Mouse (Mus musculus) embryonic facial prominence, embryonic 13.5 days (tissue): ENCODE results near the gene Lrig1. TPM values are rescaled to one million over a fixed set of nuclear protein-coding genes. Genes with fewer than 3 reads are reported as not detected.
A peak's percentile ranks its signal among the peaks of the same experiment; 100 is the strongest.

ENCODE experiments used
- ATAC-seq: fragments of 200-750 bp; cut with Nextera tagmentation; 2 replicates; pipeline ENCODE4 v1.8.0; 2017; ENCODE audit warnings: low read depth; ENCODE audit not compliant: insufficient number of reproducible peaks, insufficient read depth, low FRiP score, low TSS enrichment
- H3K27ac ChIP-seq: fragments of 300-500 bp; sonication (generic); 2 replicates; pipeline ENCODE4 v1.5.1; 2015; ENCODE audit warnings: moderate library complexity, mild to moderate bottlenecking, inconsistent platforms
- H3K27me3 ChIP-seq: fragments of 300-500 bp; sonication (generic); 2 replicates; pipeline ENCODE4 v1.6.1; 2015; ENCODE audit warnings: mild to moderate bottlenecking, inconsistent platforms
- H3K36me3 ChIP-seq: fragments of 300-500 bp; sonication (generic); 2 replicates; pipeline ENCODE4 v1.6.1; 2015; ENCODE audit warnings: mild to moderate bottlenecking, inconsistent platforms
- H3K4me1 ChIP-seq: fragments of 300-500 bp; sonication (generic); 2 replicates; pipeline ENCODE4 v1.6.1; 2015; ENCODE audit warnings: inconsistent platforms
- H3K4me2 ChIP-seq: fragments of 300-500 bp; sonication (generic); 2 replicates; pipeline ENCODE4 v1.6.1; 2015; ENCODE audit warnings: moderate library complexity, mild to moderate bottlenecking, inconsistent platforms
- H3K4me3 ChIP-seq: fragments of 300-500 bp; sonication (generic); 2 replicates; pipeline ENCODE4 v1.5.1; 2015; ENCODE audit warnings: mild to moderate bottlenecking, inconsistent platforms
- H3K9ac ChIP-seq: fragments of 300-500 bp; sonication (generic); 2 replicates; pipeline ENCODE4 v1.6.1; 2015; ENCODE audit warnings: mild to moderate bottlenecking, inconsistent platforms
- H3K9me3 ChIP-seq: fragments of 300-500 bp; sonication (generic); 2 replicates; pipeline ENCODE4 v1.6.1; 2016; ENCODE audit warnings: inconsistent platforms
- WGBS: fragments of 180-500 bp; shearing (Covaris S2); methylation state at CpG from one replicate; pipeline ENCODE4 v1.1.7; 2015; ENCODE audit warnings: mixed read lengths; 5-methylcytosine and 5-hydroxymethylcytosine counted together
- polyA plus RNA-seq: library from polyadenylated mRNA; unstranded; fragments of >200 nt; fragmentation: Nextera tagmentation; extraction: Ambion mirVana; gene quantifications from 2 replicates; pipeline ENCODE4 v1.2.1, GENCODE M21; 2015

Gene Lrig1
- polyA plus RNA-seq, 1 experiment from 2014 or later, result 17.4 TPM

GRCm38 (mm10) chr6:94697423-94697822 is 2.5 kb downstream of the Lrig1 start:
- Histone ChIP-seq H3K27me3 (peaks cover 52% of the 10 kb centered on the region), H3K36me3 (no peaks in the 10 kb centered on the region), H3K9me3 (no peaks in the 10 kb centered on the region), H3K4me1 (peaks cover 78% of the 10 kb centered on the region), H3K27ac (no peak overlapping the region), H3K4me3 (peak overlapping the region; percentile 97), H3K9ac (peak overlapping the region; percentile 98), H3K4me2 (peak overlapping the region; percentile 90)
- WGBS, result 52% methylated on average over 1 of the region's 1 CpGs
- ATAC-seq, result no peak

DNA sequence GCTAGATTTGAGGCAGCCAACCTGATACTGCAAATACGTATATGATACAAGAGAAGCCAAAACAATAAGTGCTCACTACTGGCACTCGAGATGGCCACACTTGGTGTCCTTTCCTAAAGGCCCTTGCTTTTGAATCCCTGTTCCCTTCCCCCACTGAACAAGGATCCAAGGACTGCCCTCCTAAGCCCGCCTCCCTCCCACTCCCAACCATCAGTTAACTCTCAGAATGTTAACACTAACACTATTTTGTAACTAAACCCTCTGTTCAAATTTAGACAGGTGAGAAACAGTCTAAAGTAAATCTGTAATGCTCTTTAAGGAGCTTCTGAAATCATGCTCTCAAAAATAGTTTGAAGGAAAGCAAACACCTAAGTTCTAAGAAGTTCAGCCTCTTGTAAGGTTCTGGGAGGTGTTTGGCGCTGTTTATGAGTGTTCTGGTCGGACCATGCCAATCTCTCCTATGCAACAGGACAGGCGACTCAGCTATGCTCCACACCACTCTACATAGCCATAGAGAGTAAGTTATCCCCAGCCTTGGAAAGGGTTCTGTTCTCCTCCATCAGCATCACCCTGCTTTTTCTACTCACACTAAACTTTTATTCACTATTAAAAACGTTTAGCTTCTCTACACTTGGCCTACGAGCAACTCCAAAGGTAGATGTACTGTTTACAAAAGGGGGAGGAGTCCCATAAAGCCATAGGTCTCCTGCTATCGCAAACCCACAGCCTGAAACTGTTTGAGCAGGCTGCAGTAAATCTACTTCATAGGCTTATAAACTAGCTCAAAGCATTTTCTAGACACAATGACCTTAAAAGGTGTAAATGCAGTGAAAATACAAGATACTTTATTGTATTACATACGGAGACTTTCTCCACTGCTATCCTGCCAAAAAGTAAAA is 3.5 kb downstream of the Lrig1 start:
- Histone ChIP-seq H3K9me3 (no peaks in the 10 kb centered on the region), H3K4me2 (peak overlapping the region; percentile 90), H3K9ac (peak overlapping the region; percentile 46), H3K27me3 (peaks cover 54% of the 10 kb centered on the region), H3K4me1 (peaks cover 77% of the 10 kb centered on the region), H3K4me3 (peak overlapping the region; percentile 97), H3K36me3 (no peaks in the 10 kb centered on the region), H3K27ac (no peak overlapping the region)
- WGBS, result 62% methylated on average over 10 of the region's 10 CpGs
- no peak for ATAC-seq

DNA sequence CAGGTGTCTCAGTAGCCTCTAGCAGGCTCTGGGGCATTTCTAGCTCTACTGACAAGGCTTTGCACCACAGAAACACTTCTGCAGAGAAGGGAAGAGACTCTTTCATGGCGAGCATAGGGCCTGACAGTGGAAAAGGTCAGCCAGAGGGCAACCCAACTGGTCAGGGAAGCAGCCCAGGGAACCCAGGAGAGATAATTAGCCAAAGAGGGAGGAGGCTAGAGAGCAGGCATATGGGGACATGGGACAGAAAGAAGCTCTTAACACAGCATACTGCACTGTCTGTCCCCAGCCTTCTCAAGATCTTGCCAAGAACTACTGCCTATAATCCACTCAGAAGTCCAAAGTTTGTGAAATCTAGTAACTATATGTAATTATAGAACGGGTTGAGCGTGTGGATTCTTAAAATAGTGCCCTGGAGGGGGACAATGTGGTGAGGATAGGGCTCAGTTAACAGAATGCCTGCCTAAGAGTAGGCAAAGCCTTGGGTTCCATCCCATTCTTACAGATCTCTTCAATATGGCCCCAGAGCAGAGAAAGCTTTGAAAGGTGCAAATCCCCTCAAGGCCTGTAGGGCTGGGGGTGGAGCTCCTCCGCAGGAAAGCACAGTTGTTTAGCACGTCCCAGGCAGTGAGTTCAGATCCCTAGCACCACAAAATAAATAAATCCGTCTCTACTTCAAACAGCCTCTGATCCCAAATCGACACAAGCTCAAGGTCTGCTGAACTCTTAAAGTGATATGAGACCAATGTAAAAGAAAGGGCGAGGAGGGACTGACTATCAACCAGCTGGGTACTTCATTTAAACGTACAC is 4.6 kb downstream of the Lrig1 start:
- H3K4me3 ChIP-seq, result 0 out of 2 replicates have a peak overlapping the region, but pooled peaks have one; percentile 2
- H3K27ac ChIP-seq, result no peak overlapping the region
- no peak for ATAC-seq
- WGBS, result 48% methylated on average over 9 of the region's 9 CpGs
- no peaks in the 10 kb centered on the region for H3K9me3 ChIP-seq
- peaks cover 73% of the 10 kb centered on the region for H3K4me1 ChIP-seq
- peak overlapping the region; percentile 90 for H3K4me2 ChIP-seq
- H3K9ac ChIP-seq, result no peak overlapping the region
- H3K27me3 ChIP-seq, result peaks cover 54% of the 10 kb centered on the region
- no peaks in the 10 kb centered on the region for H3K36me3 ChIP-seq

DNA sequence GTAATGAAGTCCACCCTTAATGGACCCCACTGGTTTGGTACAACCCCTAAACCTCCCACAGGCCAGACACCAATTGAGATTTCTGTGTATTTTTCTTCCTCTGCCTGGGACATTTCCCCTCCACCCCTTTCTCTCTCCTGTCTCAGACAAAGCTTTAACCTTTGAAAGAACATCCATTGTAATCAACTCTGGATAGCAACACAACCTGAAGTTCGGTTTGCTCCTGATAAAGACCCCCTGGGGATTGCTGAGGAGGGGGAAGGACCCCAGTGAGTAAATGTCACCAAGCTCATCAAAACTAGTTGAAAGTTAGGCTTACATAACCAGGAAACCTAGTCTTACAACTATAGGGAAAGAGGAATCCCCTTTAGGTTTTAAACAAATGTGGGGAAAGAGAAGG is 5.5 kb downstream of the Lrig1 start:
- Histone ChIP-seq H3K4me3 (no peak overlapping the region), H3K27me3 (peaks cover 54% of the 10 kb centered on the region), H3K9me3 (no peaks in the 10 kb centered on the region), H3K36me3 (no peaks in the 10 kb centered on the region), H3K4me2 (peak overlapping the region; percentile 90), H3K9ac (no peak overlapping the region), H3K27ac (no peak overlapping the region), H3K4me1 (peaks cover 81% of the 10 kb centered on the region)
- WGBS, result 14% methylated on average over 1 of the region's 1 CpGs
- ATAC-seq, result no peak

DNA sequence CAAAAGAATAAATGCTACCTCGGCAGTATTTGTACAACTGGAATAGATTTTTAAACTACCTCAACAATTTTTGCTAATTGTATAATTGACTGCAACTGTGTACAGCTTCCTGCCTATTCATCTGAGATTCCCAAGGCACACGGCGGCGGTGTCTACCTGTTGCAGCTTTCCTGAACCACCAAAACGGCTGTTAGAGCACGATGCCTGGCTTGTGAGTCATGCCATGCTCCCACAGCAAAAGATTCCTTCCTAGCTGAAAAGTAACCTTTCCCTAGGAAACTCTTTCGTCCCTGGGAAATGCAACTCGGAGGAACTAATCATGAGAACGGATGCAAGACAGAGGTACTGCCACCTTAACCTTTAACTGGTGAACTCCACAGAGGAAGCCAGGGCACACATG is 6.9 kb downstream of the Lrig1 start:
- peaks cover 86% of the 10 kb centered on the region for H3K4me1 ChIP-seq
- H3K4me2 ChIP-seq, result peak overlapping the region; percentile 0; the same call in 1 of the 2 replicates
- no peak overlapping the region for H3K4me3 ChIP-seq
- no peak for ATAC-seq
- H3K36me3 ChIP-seq, result no peaks in the 10 kb centered on the region
- no peak overlapping the region for H3K27ac ChIP-seq
- 31% methylated on average over 9 of the region's 9 CpGs for WGBS
- H3K9me3 ChIP-seq, result no peaks in the 10 kb centered on the region
- H3K9ac ChIP-seq, result no peak overlapping the region
- peaks cover 48% of the 10 kb centered on the region for H3K27me3 ChIP-seq

- Histone ChIP-seq H3K4me3 (no peak overlapping the region), H3K36me3 (no peaks in the 10 kb centered on the region), H3K27ac (no peak overlapping the region), H3K27me3 (peaks cover 38% of the 10 kb centered on the region), H3K9ac (no peak overlapping the region), H3K4me2 (peak overlapping the region; percentile 16; the same call in 1 of the 2 replicates), H3K9me3 (no peaks in the 10 kb centered on the region), H3K4me1 (peaks cover 86% of the 10 kb centered on the region)
- ATAC-seq, result no peak
- WGBS, result 47% methylated on average over 2 of the region's 2 CpGs
Observed at GRCm38 (mm10) chr6:94692003-94692402, 8.0 kb downstream of the Lrig1 start.

- 63% methylated on average over 7 of the region's 7 CpGs for WGBS
- H3K4me3 ChIP-seq, result no peak overlapping the region
- no peaks in the 10 kb centered on the region for H3K36me3 ChIP-seq
- H3K27me3 ChIP-seq, result peaks cover 31% of the 10 kb centered on the region
- no peak overlapping the region for H3K27ac ChIP-seq
- H3K4me1 ChIP-seq, result peaks cover 86% of the 10 kb centered on the region
- no peak overlapping the region for H3K9ac ChIP-seq
- ATAC-seq, result no peak
- no peak overlapping the region for H3K4me2 ChIP-seq
- H3K9me3 ChIP-seq, result no peaks in the 10 kb centered on the region
Observed at GRCm38 (mm10) chr6:94690247-94690646, 9.7 kb downstream of the Lrig1 start.

DNA sequence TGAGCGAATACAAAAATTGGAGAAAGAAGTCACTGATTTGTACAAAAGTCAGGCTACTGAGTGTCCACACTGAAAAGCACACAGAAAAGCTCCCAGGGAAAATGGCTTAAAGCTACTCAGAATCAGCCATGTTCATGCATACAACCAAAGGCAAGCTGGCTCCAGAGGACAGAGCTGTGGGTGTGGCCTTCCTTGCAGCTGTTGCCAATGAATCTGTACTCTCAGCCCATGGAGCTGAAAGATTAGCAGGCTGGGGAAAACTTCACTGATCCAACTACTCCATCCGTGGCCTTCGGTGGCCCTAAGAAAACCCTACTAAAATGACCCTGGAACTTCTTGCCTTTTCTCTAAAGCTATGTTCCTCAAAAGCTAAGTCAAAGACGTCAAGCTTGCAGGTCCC is 11.2 kb downstream of the Lrig1 start:
- no peak overlapping the region for H3K27ac ChIP-seq

DNA sequence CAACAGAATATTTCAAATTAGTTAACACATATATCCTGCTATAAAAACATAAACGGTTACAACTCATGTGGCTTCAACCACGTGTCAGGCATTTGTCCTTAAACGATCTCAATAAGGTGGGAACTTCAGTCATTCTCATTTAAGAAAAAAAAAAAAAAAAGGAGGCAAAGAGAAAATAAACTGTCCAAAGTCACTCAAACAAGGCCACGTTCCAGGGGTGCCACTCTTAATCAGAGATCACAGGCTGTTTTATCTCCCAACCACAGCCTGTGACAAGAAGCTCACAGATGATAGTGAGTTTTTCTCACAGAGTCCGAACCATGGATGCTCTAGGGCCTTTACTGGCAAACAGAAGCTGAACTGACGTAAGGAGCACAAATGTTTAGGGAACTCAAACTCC is 13.9 kb downstream of the Lrig1 start:
- Histone ChIP-seq H3K4me2 (no peak overlapping the region), H3K4me1 (peaks cover 84% of the 10 kb centered on the region), H3K9ac (no peak overlapping the region), H3K36me3 (no peaks in the 10 kb centered on the region), H3K27me3 (peaks cover 12% of the 10 kb centered on the region), H3K27ac (no peak overlapping the region), H3K4me3 (no peak overlapping the region), H3K9me3 (no peaks in the 10 kb centered on the region)
- ATAC-seq, result no peak
- WGBS, result 61% methylated on average over 6 of the region's 6 CpGs

More for the DNA sequence above, 11.2 kb downstream of the Lrig1 start:
- peaks cover 27% of the 10 kb centered on the region for H3K27me3 ChIP-seq
- H3K4me1 ChIP-seq, result peaks cover 89% of the 10 kb centered on the region
- no peak overlapping the region for H3K4me3 ChIP-seq
- 52% methylated on average over 4 of the region's 4 CpGs for WGBS
- no peak overlapping the region for H3K9ac ChIP-seq
- no peak overlapping the region; the same call in 1 of the 2 replicates for H3K4me2 ChIP-seq
- no peaks in the 10 kb centered on the region for H3K9me3 ChIP-seq
- ATAC-seq, result no peak
- no peaks in the 10 kb centered on the region for H3K36me3 ChIP-seq

DNA sequence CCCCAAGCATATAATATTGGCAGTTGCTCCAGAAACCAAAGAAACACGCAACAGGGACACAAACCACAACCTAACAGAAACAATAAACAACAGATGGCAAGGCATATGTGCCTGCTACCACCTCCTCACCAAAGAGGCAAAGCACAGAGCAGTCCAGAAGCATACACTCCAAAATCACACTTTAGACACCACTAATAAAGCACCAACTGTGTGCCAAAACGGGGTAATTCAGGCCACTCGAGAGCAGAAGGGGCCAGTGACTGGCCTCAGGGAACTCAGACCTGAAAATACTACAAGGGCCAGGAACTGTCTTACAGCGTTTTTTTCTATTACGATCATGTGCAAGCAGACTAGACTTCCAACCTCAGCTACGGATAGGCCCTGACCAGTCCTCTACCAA is 14.3 kb downstream of the Lrig1 start:
- H3K27me3 ChIP-seq, result peaks cover 12% of the 10 kb centered on the region
- H3K9ac ChIP-seq, result no peak overlapping the region
- H3K4me1 ChIP-seq, result peaks cover 85% of the 10 kb centered on the region
- 55% methylated on average over 6 of the region's 6 CpGs for WGBS
- no peak overlapping the region for H3K4me3 ChIP-seq
- ATAC-seq, result no peak
- H3K27ac ChIP-seq, result no peak overlapping the region
- no peaks in the 10 kb centered on the region for H3K9me3 ChIP-seq
- peak overlapping the region; percentile 16; the same call in 1 of the 2 replicates for H3K4me2 ChIP-seq
- no peaks in the 10 kb centered on the region for H3K36me3 ChIP-seq

GRCm38 (mm10) chr6:94684844-94685557 is 15.0 kb downstream of the Lrig1 start:
- H3K36me3 ChIP-seq, result no peaks in the 10 kb centered on the region
- H3K9me3 ChIP-seq, result no peaks in the 10 kb centered on the region
- ATAC-seq, result no peak
- H3K4me2 ChIP-seq, result peak overlapping the region; percentile 16
- 40% methylated on average over 13 of the region's 13 CpGs for WGBS
- peaks cover 13% of the 10 kb centered on the region for H3K27me3 ChIP-seq
- peak overlapping the region; percentile 28; the same call in 1 of the 2 replicates for H3K27ac ChIP-seq
- H3K4me1 ChIP-seq, result peaks cover 84% of the 10 kb centered on the region
- H3K4me3 ChIP-seq, result no peak overlapping the region
- no peak overlapping the region for H3K9ac ChIP-seq
